Comparison of ENCODE assay signal across 21 mouse cellular contexts in the genomic region with DNA sequence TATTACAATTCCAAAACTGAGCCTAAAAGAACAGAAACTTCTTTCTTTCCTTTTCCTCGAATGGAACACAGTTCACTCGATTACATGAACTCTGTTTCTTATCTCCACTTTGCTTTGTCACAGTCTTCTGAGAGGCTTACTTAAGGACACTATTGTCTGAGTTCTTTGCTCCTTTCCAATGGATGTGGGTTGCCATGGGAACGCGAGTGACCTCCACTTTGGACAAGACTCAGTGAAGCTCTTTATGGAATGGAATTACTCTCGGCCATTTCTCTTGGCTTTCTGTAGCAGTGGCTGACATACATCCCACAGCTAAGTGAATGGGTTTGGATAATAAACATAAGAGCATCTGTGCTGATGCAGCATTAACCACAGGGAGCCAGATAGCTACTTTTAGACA.
DNase-seq lines count a peak whose midpoint lies in the region; ATAC-seq lines count a peak whose summit lies in the region.
"Had no signal": no experiment of that assay in that cellular context is flagged by ENCODE, and none has a peak within 500 bp of the region (broad histone marks: within the 10 kb centered on the region; RNA-seq: fewer than 3 reads in every experiment).

No protein-coding gene starts in this region.

- 52% methylated on average over 5 of the region's 5 CpGs for WGBS in forebrain, embryonic 10.5 days
- 43% methylated on average over 5 of the region's 5 CpGs for WGBS in forebrain, embryonic 16.5 days
- WGBS in forebrain, embryonic 13.5 days = 39% methylated on average over 5 of the region's 5 CpGs
- WGBS in midbrain, embryonic 12.5 days = 38% methylated on average over 5 of the region's 5 CpGs

- H3K4me2 ChIP-seq in forebrain, embryonic 16.5 days (ENCODE audit: low read length) = no peak overlapping the region
- no peak overlapping the region for H3K4me2 ChIP-seq in forebrain, embryonic 13.5 days
- no peak overlapping the region for H3K4me2 ChIP-seq in midbrain, embryonic 12.5 days (replicated peaks)
- H3K4me2 ChIP-seq: embryonic facial prominence, embryonic 12.5 days; heart, embryonic 15.5 days; liver, embryonic 12.5 days; lung, embryonic 14.5 days had no signal

- no peaks in the 10 kb centered on the region for H3K27me3 ChIP-seq in forebrain, embryonic 10.5 days (ENCODE audit: poor library complexity, severe bottlenecking)
- H3K27me3 ChIP-seq in forebrain, embryonic 16.5 days (replicated peaks; ENCODE audit: control insufficient read depth, insufficient read depth, low read length) = no peaks in the 10 kb centered on the region
- H3K27me3 ChIP-seq in forebrain, embryonic 13.5 days = no peaks in the 10 kb centered on the region
- no peaks in the 10 kb centered on the region for H3K27me3 ChIP-seq in midbrain, embryonic 12.5 days
- H3K27me3 ChIP-seq: embryonic facial prominence, embryonic 12.5 days; heart, embryonic 15.5 days; liver, embryonic 12.5 days had no signal

- no peak overlapping the region for H3K9ac ChIP-seq in forebrain, embryonic 16.5 days (replicated peaks; ENCODE audit: low read depth, low read length)
- no peak overlapping the region for H3K9ac ChIP-seq in forebrain, embryonic 13.5 days
- no peak overlapping the region for H3K9ac ChIP-seq in midbrain, embryonic 12.5 days (replicated peaks)
- H3K9ac ChIP-seq: embryonic facial prominence, embryonic 12.5 days; heart, embryonic 15.5 days; liver, embryonic 12.5 days; lung, embryonic 14.5 days had no signal

- no peaks in the 10 kb centered on the region for H3K36me3 ChIP-seq in forebrain, embryonic 10.5 days (replicated peaks)
- no peaks in the 10 kb centered on the region for H3K36me3 ChIP-seq in forebrain, embryonic 16.5 days (ENCODE audit: control insufficient read depth, insufficient read depth)
- no peaks in the 10 kb centered on the region for H3K36me3 ChIP-seq in forebrain, embryonic 13.5 days (ENCODE audit: poor library complexity, severe bottlenecking)
- H3K36me3 ChIP-seq in midbrain, embryonic 12.5 days = no peaks in the 10 kb centered on the region
- H3K36me3 ChIP-seq: embryonic facial prominence, embryonic 12.5 days; G1E; heart, embryonic 15.5 days; liver, embryonic 12.5 days had no signal

- H3K4me1 ChIP-seq in forebrain, embryonic 10.5 days = peaks cover 11% of the 10 kb centered on the region
- no peaks in the 10 kb centered on the region for H3K4me1 ChIP-seq in forebrain, embryonic 16.5 days (replicated peaks; ENCODE audit: control insufficient read depth, insufficient read depth, low read length)
- peaks cover 5% of the 10 kb centered on the region; the same call in 1 of the 2 replicates for H3K4me1 ChIP-seq in forebrain, embryonic 13.5 days
- peaks cover 5% of the 10 kb centered on the region; the same call in 1 of the 2 replicates for H3K4me1 ChIP-seq in midbrain, embryonic 12.5 days
- H3K4me1 ChIP-seq: embryonic facial prominence, embryonic 12.5 days; heart, embryonic 15.5 days; liver, embryonic 12.5 days had no signal

- no peak overlapping the region for H3K27ac ChIP-seq in forebrain, embryonic 10.5 days
- no peak overlapping the region for H3K27ac ChIP-seq in forebrain, embryonic 16.5 days (ENCODE audit: low read length)
- H3K27ac ChIP-seq in forebrain, embryonic 13.5 days = no peak overlapping the region
- no peak overlapping the region for H3K27ac ChIP-seq in midbrain, embryonic 12.5 days (replicated peaks)
- H3K27ac ChIP-seq: embryonic facial prominence, embryonic 12.5 days; gastrocnemius, adult 2 months; heart, adult 2 months; heart, embryonic 15.5 days; liver, embryonic 12.5 days had no signal

- H3K4me3 ChIP-seq in forebrain, embryonic 10.5 days = no peak overlapping the region
- H3K4me3 ChIP-seq in forebrain, embryonic 16.5 days (replicated peaks; ENCODE audit: low read length) = no peak overlapping the region
- H3K4me3 ChIP-seq in forebrain, embryonic 13.5 days = no peak overlapping the region
- H3K4me3 ChIP-seq in midbrain, embryonic 12.5 days = no peak overlapping the region
- H3K4me3 ChIP-seq: embryonic facial prominence, embryonic 12.5 days; gastrocnemius, adult 2 months; heart, adult 2 months; heart, embryonic 15.5 days; liver, embryonic 12.5 days had no signal

- DNase-seq in forebrain, embryonic 10.5 days (ENCODE audit: extremely low spot score, low spot score) = peak; percentile 15
- peak; percentile 18 for DNase-seq in R1 (ENCODE audit: low read depth, low spot score)
- DNase-seq in right cerebral cortex, postnatal 36 days (ENCODE audit: low spot score in 2 of 2) = no peak
- DNase-seq in lung, postnatal 4 days = no peak
- no peak for DNase-seq in urinary bladder, postnatal 36 days (ENCODE audit: low spot score in 2 of 2)
- DNase-seq: adrenal gland, adult 2 months; cerebellum, adult 11 months; cerebellum, postnatal 14 days; gastrocnemius, adult 2 months; heart, adult 2 months; lung, embryonic 14.5 days; right cerebral cortex, postnatal 14 days had no signal

- H3K9me3 ChIP-seq in forebrain, embryonic 10.5 days = no peaks in the 10 kb centered on the region
- no peaks in the 10 kb centered on the region for H3K9me3 ChIP-seq in forebrain, embryonic 16.5 days (ENCODE audit: control insufficient read depth, low read length)
- no peaks in the 10 kb centered on the region for H3K9me3 ChIP-seq in forebrain, embryonic 13.5 days (replicated peaks)
- H3K9me3 ChIP-seq in midbrain, embryonic 12.5 days = no peaks in the 10 kb centered on the region
- H3K9me3 ChIP-seq: embryonic facial prominence, embryonic 12.5 days; G1E; heart, embryonic 15.5 days; liver, embryonic 12.5 days had no signal

- no peak for ATAC-seq in forebrain, embryonic 16.5 days
- peak; percentile 38; the same call in 1 of the 2 replicates for ATAC-seq in forebrain, embryonic 13.5 days
- ATAC-seq in midbrain, embryonic 12.5 days (ENCODE audit: low FRiP score, low read depth) = peak; percentile 69; the same call in 1 of the 2 replicates
- ATAC-seq: CD4-positive, CD25-positive, alpha-beta regulatory T cell, adult 4 months; intestine, postnatal 0 days; liver, embryonic 12.5 days had no signal

Comparison
In these comparisons a context has a peak if more than half of its experiments do, and no peak if none do; other contexts are left out.
1. DNase-seq: peak in forebrain, embryonic 10.5 days (single experiment) and R1 (single experiment); none in right cerebral cortex, postnatal 36 days (0 of 2), lung, postnatal 4 days (0 of 2) and urinary bladder, postnatal 36 days (0 of 2).